Mouse (Mus musculus): ENCODE results near the gene Rbm8a2.

Rbm8a2 gene

DNA sequence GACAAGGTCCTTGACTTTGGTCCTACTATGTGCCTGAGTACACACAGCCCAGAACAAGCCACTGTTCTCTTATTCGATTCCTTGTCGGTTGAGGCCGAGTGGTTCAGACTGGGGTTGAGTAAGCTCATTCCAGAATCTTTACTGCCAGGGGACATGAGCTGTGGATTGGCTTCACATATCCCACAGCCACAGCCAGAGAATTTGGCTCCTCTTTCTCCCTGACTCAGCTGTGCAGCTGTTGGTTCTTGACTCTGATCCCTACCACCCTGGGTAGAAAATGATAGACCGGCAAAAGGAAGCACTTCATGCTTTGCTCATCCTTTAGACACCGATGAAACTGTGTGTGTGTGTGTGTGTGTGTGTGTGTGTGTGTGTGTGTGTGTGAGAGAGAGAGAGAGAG is 47.5 kb downstream of the Rbm8a2 start:
- DNase-seq (ENCODE audit: extremely low spot score): no peak
